Mouse (Mus musculus) spleen, adult 2 months (tissue): Measurements from ENCODE around the gene Tmem30c. TPM values are rescaled to one million over a fixed set of nuclear protein-coding genes. Genes with fewer than 3 reads are reported as not detected.

Source experiments
- DNase-seq, 2 experiments: peaks; one replicate each; pipeline versions ENCODE4 v3.0.0 to v3.0.0-alpha.2; 2012 to 2021; ENCODE audit warnings: low spot score in 2 of 2, low read depth in 1 of 2
- H3K27ac ChIP-seq: fragments of 200-500 bp; 2 replicates; pipeline ENCODE4 v1.5.1; 2012; ENCODE audit warnings: low read length, inconsistent platforms; ENCODE audit not compliant: insufficient read depth
- H3K27me3 ChIP-seq: fragments of 200-500 bp; 2 replicates; pipeline ENCODE4 v1.6.1; 2012; ENCODE audit warnings: mild to moderate bottlenecking, moderate library complexity, low read length, inconsistent platforms; ENCODE audit not compliant: control insufficient read depth, insufficient read depth
- H3K36me3 ChIP-seq: fragments of 200-500 bp; 2 replicates; pipeline ENCODE4 v1.6.1; 2012; ENCODE audit warnings: mild to moderate bottlenecking, low read length, inconsistent platforms; ENCODE audit not compliant: control insufficient read depth, insufficient read depth
- H3K4me1 ChIP-seq: fragments of 200-500 bp; 2 replicates; pipeline ENCODE4 v1.6.1; 2011; ENCODE audit warnings: inconsistent platforms; ENCODE audit not compliant: control insufficient read depth, insufficient read depth, insufficient read length
- H3K4me3 ChIP-seq: fragments of 200-500 bp; 2 replicates; pipeline ENCODE4 v1.5.1; 2011; ENCODE audit warnings: mild to moderate bottlenecking, inconsistent platforms; ENCODE audit not compliant: insufficient read depth, insufficient read length; ENCODE audit errors: extremely low read depth
- CTCF ChIP-seq: fragments of 200-500 bp; IDR thresholded peaks from 2 replicates; pipeline ENCODE4 v1.5.1; 2011; ENCODE audit warnings: mild to moderate bottlenecking, inconsistent platforms; ENCODE audit not compliant: insufficient read depth, insufficient read length, insufficient replicate concordance; ENCODE audit errors: extremely low read depth
- POLR2A ChIP-seq: fragments of 200-500 bp; IDR thresholded peaks from 2 replicates; pipeline ENCODE4 v1.6.1; 2011; ENCODE audit warnings: low read depth, low read length, inconsistent platforms
- WGBS: fragments of 180-500 bp; shearing (Covaris S2); methylation state at CpG from one replicate; pipeline ENCODE4 v1.1.7; 2018; 5-methylcytosine and 5-hydroxymethylcytosine counted together
- polyA plus RNA-seq: library from polyadenylated mRNA; depleted of rRNA; stranded (reverse); fragments of >200 nt; gene quantifications from 2 replicates; pipeline ENCODE4 v1.2.3, GENCODE M21; 2012

Gene Tmem30c
- polyA plus RNA-seq, 1 experiment, result not detected

GRCm38 (mm10) chr16:57301512-57302115 is 8.9 kb upstream of the Tmem30c start:
- H3K27me3 ChIP-seq, result no peaks in the 10 kb centered on the region
- peaks cover 3% of the 10 kb centered on the region; the same call in 1 of the 2 replicates for H3K4me1 ChIP-seq
- H3K4me3 ChIP-seq, result no peak overlapping the region
- no peak for DNase-seq
- H3K36me3 ChIP-seq, result no peaks in the 10 kb centered on the region
- 36% methylated on average over 9 of the region's 9 CpGs for WGBS
- TF ChIP-seq CTCF (no peak), POLR2A (no peak)
- no peak overlapping the region for H3K27ac ChIP-seq

- H3K36me3 ChIP-seq, result no peaks in the 10 kb centered on the region
- H3K27me3 ChIP-seq, result no peaks in the 10 kb centered on the region
- no peak for DNase-seq
- H3K4me1 ChIP-seq, result no peaks in the 10 kb centered on the region
- H3K27ac ChIP-seq, result no peak overlapping the region
- WGBS, result 88% methylated on average over 10 of the region's 10 CpGs
- TF ChIP-seq POLR2A (no peak), CTCF (no peak)
- H3K4me3 ChIP-seq, result no peak overlapping the region
Observed at GRCm38 (mm10) chr16:57295216-57295934, 2.7 kb upstream of the Tmem30c start.

GRCm38 (mm10) chr16:57292296-57292695 is 369 bp downstream of the Tmem30c start:
- Histone ChIP-seq H3K27me3 (no peaks in the 10 kb centered on the region), H3K27ac (no peak overlapping the region), H3K36me3 (no peaks in the 10 kb centered on the region), H3K4me1 (no peaks in the 10 kb centered on the region), H3K4me3 (no peak overlapping the region)
- no peak for DNase-seq
- no peak for TF ChIP-seq POLR2A
- TF ChIP-seq CTCF, result no peak
- 84% methylated on average over 4 of the region's 4 CpGs for WGBS

GRCm38 (mm10) chr16:57291696-57292095 is 969 bp downstream of the Tmem30c start:
- 93% methylated on average over 5 of the region's 5 CpGs for WGBS
- Histone ChIP-seq H3K27me3 (no peaks in the 10 kb centered on the region), H3K27ac (no peak overlapping the region), H3K4me3 (no peak overlapping the region), H3K36me3 (no peaks in the 10 kb centered on the region), H3K4me1 (no peaks in the 10 kb centered on the region)
- DNase-seq, result no peak
- TF ChIP-seq CTCF (no peak), POLR2A (no peak)

GRCm38 (mm10) chr16:57281417-57281816 is 11.2 kb downstream of the Tmem30c start:
- no peaks in the 10 kb centered on the region for H3K27me3 ChIP-seq
- WGBS, result 85% methylated on average over 8 of the region's 8 CpGs
- no peak for DNase-seq
- no peaks in the 10 kb centered on the region for H3K4me1 ChIP-seq
- no peaks in the 10 kb centered on the region for H3K36me3 ChIP-seq
- TF ChIP-seq POLR2A (no peak), CTCF (no peak)
- H3K4me3 ChIP-seq, result no peak overlapping the region
- no peak overlapping the region for H3K27ac ChIP-seq

GRCm38 (mm10) chr16:57280221-57281217 is 12.1 kb downstream of the Tmem30c start:
- H3K4me3 ChIP-seq, result no peak overlapping the region
- H3K27ac ChIP-seq, result no peak overlapping the region
- H3K36me3 ChIP-seq, result no peaks in the 10 kb centered on the region
- no peak for DNase-seq
- H3K4me1 ChIP-seq, result no peaks in the 10 kb centered on the region
- H3K27me3 ChIP-seq, result no peaks in the 10 kb centered on the region
- TF ChIP-seq POLR2A (no peak), CTCF (no peak)
- WGBS, result 83% methylated on average over 31 of the region's 31 CpGs
